Mouse (Mus musculus): ENCODE measurements around the gene Arhgef17.

Gene Arhgef17

GRCm38 (mm10) chr7:100843866-100844265 lies 88.0 kb downstream of the Arhgef17 start:
- no peak for DNase-seq

GRCm38 (mm10) chr7:100842175-100842574 lies 89.7 kb downstream of the Arhgef17 start:
- DNase-seq: no peak

- DNase-seq: no peak
These were observed 90.3 kb downstream of the Arhgef17 start for GRCm38 (mm10) chr7:100841608-100842007.

- DNase-seq: no peak
These were observed 91.0 kb downstream of the Arhgef17 start for GRCm38 (mm10) chr7:100840906-100841305.

GRCm38 (mm10) chr7:100839632-100840402 lies 92.1 kb downstream of the Arhgef17 start:
- no peak for DNase-seq

GRCm38 (mm10) chr7:100837701-100838100 lies 94.2 kb downstream of the Arhgef17 start:
- no peak for DNase-seq

- no peak for DNase-seq
These were observed 95.2 kb downstream of the Arhgef17 start for GRCm38 (mm10) chr7:100836657-100837056.

- no peak for DNase-seq
These were observed 96.2 kb downstream of the Arhgef17 start for GRCm38 (mm10) chr7:100835711-100836110.

- DNase-seq: no peak
These were observed 96.7 kb downstream of the Arhgef17 start for GRCm38 (mm10) chr7:100835168-100835567.

- DNase-seq: no peak
These were observed 98.0 kb downstream of the Arhgef17 start for GRCm38 (mm10) chr7:100833859-100834258.

GRCm38 (mm10) chr7:100828549-100828948 lies 103.4 kb downstream of the Arhgef17 start:
- DNase-seq: no peak

GRCm38 (mm10) chr7:100824661-100825060 lies 107.2 kb downstream of the Arhgef17 start:
- no peak for DNase-seq
